Mouse (Mus musculus): ENCODE data around the gene Ibsp. TPM values are rescaled to one million over a fixed set of nuclear protein-coding genes. Genes with fewer than 3 reads are reported as not detected.

The Ibsp gene
- polyA plus RNA-seq, 1 experiment = 0.05 TPM

- WGBS = 65% methylated on average over 1 of the region's 1 CpGs
- Histone ChIP-seq H3K27me3 (ENCODE audit: control insufficient read depth, insufficient read depth, low read length) (no peaks in the 10 kb centered on the region), H3K4me3 (ENCODE audit: control insufficient read depth, insufficient read depth, low read length) (no peak overlapping the region), H3K27ac (ENCODE audit: control insufficient read depth, insufficient read depth, low read length) (no peak overlapping the region), H3K4me1 (replicated peaks; ENCODE audit: control insufficient read depth, insufficient read depth, low read length) (no peaks in the 10 kb centered on the region), H3K36me3 (ENCODE audit: control insufficient read depth, insufficient read depth, low read length) (no peaks in the 10 kb centered on the region)
- no peak for DNase-seq
- TF ChIP-seq CTCF (IDR thresholded peaks at IDR 0.05; ENCODE audit: borderline replicate concordance, control insufficient read depth, extremely low read depth, insufficient read depth, low read length, poor library complexity) = no peak
- TF ChIP-seq POLR2A (IDR thresholded peaks at IDR 0.05; ENCODE audit: control insufficient read depth, extremely low read depth, insufficient read depth, low read length, poor library complexity) = no peak
Observed at GRCm38 (mm10) chr5:104314073-104314472, 15.1 kb downstream of the Ibsp start.

GRCm38 (mm10) chr5:104325029-104325428 is 26.1 kb downstream of the Ibsp start, which contains the start of gene Mepe:
Mepe (plus strand) TSS chr5:104325329.
- WGBS = 91% methylated on average over 6 of the region's 6 CpGs
- no peaks in the 10 kb centered on the region for H3K27me3 ChIP-seq (ENCODE audit: control insufficient read depth, insufficient read depth, low read length)
- no peaks in the 10 kb centered on the region for H3K4me1 ChIP-seq (replicated peaks; ENCODE audit: control insufficient read depth, insufficient read depth, low read length)
- no peak for DNase-seq
- no peak within 1 kb of the TSS for H3K4me3 ChIP-seq (ENCODE audit: control insufficient read depth, insufficient read depth, low read length)
- no peak for TF ChIP-seq POLR2A (IDR thresholded peaks at IDR 0.05; ENCODE audit: control insufficient read depth, extremely low read depth, insufficient read depth, low read length, poor library complexity)
- no peak for TF ChIP-seq CTCF (IDR thresholded peaks at IDR 0.05; ENCODE audit: borderline replicate concordance, control insufficient read depth, extremely low read depth, insufficient read depth, low read length, poor library complexity)
- no peak within 1 kb of the TSS for H3K27ac ChIP-seq (ENCODE audit: control insufficient read depth, insufficient read depth, low read length)
- H3K36me3 ChIP-seq (ENCODE audit: control insufficient read depth, insufficient read depth, low read length) = no peaks in the 10 kb centered on the region

- H3K4me3 ChIP-seq (ENCODE audit: control insufficient read depth, insufficient read depth, low read length) = no peak overlapping the region
- no peaks in the 10 kb centered on the region for H3K4me1 ChIP-seq (replicated peaks; ENCODE audit: control insufficient read depth, insufficient read depth, low read length)
- no peak for DNase-seq
- no peaks in the 10 kb centered on the region for H3K27me3 ChIP-seq (ENCODE audit: control insufficient read depth, insufficient read depth, low read length)
- H3K27ac ChIP-seq (ENCODE audit: control insufficient read depth, insufficient read depth, low read length) = no peak overlapping the region
- 91% methylated on average over 4 of the region's 4 CpGs for WGBS
- no peak for TF ChIP-seq CTCF (IDR thresholded peaks at IDR 0.05; ENCODE audit: borderline replicate concordance, control insufficient read depth, extremely low read depth, insufficient read depth, low read length, poor library complexity)
- TF ChIP-seq POLR2A (IDR thresholded peaks at IDR 0.05; ENCODE audit: control insufficient read depth, extremely low read depth, insufficient read depth, low read length, poor library complexity) = no peak
- H3K36me3 ChIP-seq (ENCODE audit: control insufficient read depth, insufficient read depth, low read length) = no peaks in the 10 kb centered on the region
Observed at GRCm38 (mm10) chr5:104326884-104327283, 27.9 kb downstream of the Ibsp start.

GRCm38 (mm10) chr5:104327389-104327788 is 28.4 kb downstream of the Ibsp start:
- no peak for DNase-seq
- Histone ChIP-seq H3K36me3 (ENCODE audit: control insufficient read depth, insufficient read depth, low read length) (no peaks in the 10 kb centered on the region), H3K27me3 (ENCODE audit: control insufficient read depth, insufficient read depth, low read length) (no peaks in the 10 kb centered on the region), H3K27ac (ENCODE audit: control insufficient read depth, insufficient read depth, low read length) (no peak overlapping the region), H3K4me3 (ENCODE audit: control insufficient read depth, insufficient read depth, low read length) (no peak overlapping the region), H3K4me1 (replicated peaks; ENCODE audit: control insufficient read depth, insufficient read depth, low read length) (no peaks in the 10 kb centered on the region)
- 81% methylated on average over 8 of the region's 8 CpGs for WGBS
- TF ChIP-seq POLR2A (IDR thresholded peaks at IDR 0.05; ENCODE audit: control insufficient read depth, extremely low read depth, insufficient read depth, low read length, poor library complexity) (no peak), CTCF (IDR thresholded peaks at IDR 0.05; ENCODE audit: borderline replicate concordance, control insufficient read depth, extremely low read depth, insufficient read depth, low read length, poor library complexity) (no peak)

- TF ChIP-seq CTCF (IDR thresholded peaks at IDR 0.05; ENCODE audit: borderline replicate concordance, control insufficient read depth, extremely low read depth, insufficient read depth, low read length, poor library complexity) (no peak), POLR2A (IDR thresholded peaks at IDR 0.05; ENCODE audit: control insufficient read depth, extremely low read depth, insufficient read depth, low read length, poor library complexity) (no peak)
- Histone ChIP-seq H3K27me3 (ENCODE audit: control insufficient read depth, insufficient read depth, low read length) (no peaks in the 10 kb centered on the region), H3K4me3 (ENCODE audit: control insufficient read depth, insufficient read depth, low read length) (no peak overlapping the region), H3K27ac (ENCODE audit: control insufficient read depth, insufficient read depth, low read length) (no peak overlapping the region), H3K36me3 (ENCODE audit: control insufficient read depth, insufficient read depth, low read length) (no peaks in the 10 kb centered on the region), H3K4me1 (replicated peaks; ENCODE audit: control insufficient read depth, insufficient read depth, low read length) (no peaks in the 10 kb centered on the region)
- DNase-seq = no peak
Observed at GRCm38 (mm10) chr5:104327876-104328275, 28.9 kb downstream of the Ibsp start.

- no peak overlapping the region for H3K27ac ChIP-seq (ENCODE audit: control insufficient read depth, insufficient read depth, low read length)
- DNase-seq = no peak
- TF ChIP-seq POLR2A (IDR thresholded peaks at IDR 0.05; ENCODE audit: control insufficient read depth, extremely low read depth, insufficient read depth, low read length, poor library complexity) (no peak), CTCF (IDR thresholded peaks at IDR 0.05; ENCODE audit: borderline replicate concordance, control insufficient read depth, extremely low read depth, insufficient read depth, low read length, poor library complexity) (no peak)
- no peak overlapping the region for H3K4me3 ChIP-seq (ENCODE audit: control insufficient read depth, insufficient read depth, low read length)
- H3K4me1 ChIP-seq (replicated peaks; ENCODE audit: control insufficient read depth, insufficient read depth, low read length) = no peaks in the 10 kb centered on the region
- no peaks in the 10 kb centered on the region for H3K36me3 ChIP-seq (ENCODE audit: control insufficient read depth, insufficient read depth, low read length)
- 90% methylated on average over 4 of the region's 4 CpGs for WGBS
- no peaks in the 10 kb centered on the region for H3K27me3 ChIP-seq (ENCODE audit: control insufficient read depth, insufficient read depth, low read length)
Observed at GRCm38 (mm10) chr5:104328317-104328850, 29.4 kb downstream of the Ibsp start.

GRCm38 (mm10) chr5:104329381-104329780 is 30.4 kb downstream of the Ibsp start:
- Histone ChIP-seq H3K27ac (ENCODE audit: control insufficient read depth, insufficient read depth, low read length) (no peak overlapping the region), H3K36me3 (ENCODE audit: control insufficient read depth, insufficient read depth, low read length) (no peaks in the 10 kb centered on the region), H3K4me3 (ENCODE audit: control insufficient read depth, insufficient read depth, low read length) (no peak overlapping the region), H3K27me3 (ENCODE audit: control insufficient read depth, insufficient read depth, low read length) (no peaks in the 10 kb centered on the region), H3K4me1 (replicated peaks; ENCODE audit: control insufficient read depth, insufficient read depth, low read length) (no peaks in the 10 kb centered on the region)
- WGBS = 84% methylated on average over 5 of the region's 5 CpGs
- DNase-seq = no peak
- TF ChIP-seq POLR2A (IDR thresholded peaks at IDR 0.05; ENCODE audit: control insufficient read depth, extremely low read depth, insufficient read depth, low read length, poor library complexity) = no peak
- no peak for TF ChIP-seq CTCF (IDR thresholded peaks at IDR 0.05; ENCODE audit: borderline replicate concordance, control insufficient read depth, extremely low read depth, insufficient read depth, low read length, poor library complexity)

Measured in thymus, adult 2 months (tissue).